Mouse (Mus musculus) olfactory bulb, adult 2 months (tissue): Measurements from ENCODE around the gene Pou5f1.

ENCODE experiments used
- CTCF ChIP-seq: fragments of 200-500 bp; IDR thresholded peaks from 2 replicates; pipeline ENCODE4 v1.5.1; 2012; ENCODE audit warnings: low read depth, mild to moderate bottlenecking, low read length, moderate library complexity; ENCODE audit not compliant: insufficient read depth
- POLR2A ChIP-seq: fragments of 200-500 bp; IDR thresholded peaks from 2 replicates; pipeline ENCODE4 v1.6.1; 2012; ENCODE audit warnings: mild to moderate bottlenecking, low read depth, low read length, moderate library complexity; ENCODE audit not compliant: insufficient read depth

GRCm38 (mm10) chr17:35513886-35514285 is 8.1 kb downstream of the Pou5f1 start:
- TF ChIP-seq CTCF (no peak), POLR2A (no peak)
